Mouse (Mus musculus): ENCODE measurements around the gene Ift22. TPM values are rescaled to one million over a fixed set of nuclear protein-coding genes. Genes with fewer than 3 reads are reported as not detected.

Ift22 gene
- polyA plus RNA-seq, 1 experiment, result 19.6 TPM

DNA sequence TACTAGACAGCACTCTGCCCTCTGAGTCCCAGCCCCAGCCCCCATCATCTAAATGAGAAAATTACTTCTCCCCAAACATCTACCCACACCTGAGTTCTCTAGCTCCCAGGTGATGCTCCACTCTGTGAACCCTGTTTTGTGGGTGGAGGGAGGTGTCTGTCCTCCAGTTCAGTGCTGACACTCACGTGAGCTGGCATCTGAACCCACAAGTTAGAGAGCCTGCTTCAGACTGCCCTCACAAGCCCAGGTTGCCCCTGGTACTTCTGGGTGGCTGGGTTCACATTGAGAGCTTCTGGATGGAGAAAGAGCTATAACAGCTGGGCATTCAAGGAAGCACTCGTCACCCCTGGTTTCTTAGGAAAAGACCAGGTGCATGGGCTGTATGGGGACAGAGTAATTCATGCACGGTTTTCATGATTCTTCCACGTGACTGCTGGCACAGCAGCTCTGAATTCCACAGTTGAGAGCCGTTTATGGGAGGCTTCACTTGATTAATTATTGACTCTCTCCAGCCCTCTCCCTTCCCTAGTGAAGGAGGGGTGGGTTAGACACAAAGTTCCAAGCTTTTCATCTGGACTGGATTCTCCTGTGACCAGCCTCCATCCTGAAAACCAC is 51.1 kb downstream of the Ift22 start:
- no peak for TF ChIP-seq REST (IDR thresholded peaks at IDR 0.05; ENCODE audit: insufficient read depth, insufficient read length)
- no peak for TF ChIP-seq TCF3 (IDR thresholded peaks at IDR 0.05; ENCODE audit: insufficient read length, low read depth)
- no peak for TF ChIP-seq POLR2A (IDR thresholded peaks at IDR 0.05; ENCODE audit: insufficient read length, low read depth)
- no peak for TF ChIP-seq MYOG (IDR thresholded peaks at IDR 0.05; ENCODE audit: control insufficient read depth in 1 of 3, insufficient read depth in 1 of 3, insufficient read length in 2 of 3, low read depth in 2 of 3)
- no peak for TF ChIP-seq TCF12 (IDR thresholded peaks at IDR 0.05; ENCODE audit: insufficient read depth, poor library complexity, severe bottlenecking)
- TF ChIP-seq SRF (IDR thresholded peaks at IDR 0.05; ENCODE audit: control insufficient read depth, insufficient read length, low read depth), result no peak
- no peak for TF ChIP-seq CEBPB (IDR thresholded peaks at IDR 0.05; ENCODE audit: insufficient read depth, poor library complexity, severe bottlenecking)
- no peak for TF ChIP-seq USF1 (IDR thresholded peaks at IDR 0.05; ENCODE audit: low read depth)
- no peak for TF ChIP-seq E2F4 (IDR thresholded peaks at IDR 0.05; ENCODE audit: insufficient read depth)
- TF ChIP-seq MAX (IDR thresholded peaks at IDR 0.05; ENCODE audit: low read depth), result no peak
- TF ChIP-seq MYOD1 (IDR thresholded peaks at IDR 0.05; ENCODE audit: control insufficient read depth in 1 of 3, insufficient read length in 2 of 3, low read depth in 2 of 3), result no peak
- no peak for TF ChIP-seq POLR2AphosphoS2 (IDR thresholded peaks at IDR 0.05; ENCODE audit: insufficient read length, low read depth)
- Histone ChIP-seq H3K27me3 (ENCODE audit: control insufficient read depth, insufficient read depth, insufficient read length) (no peaks in the 10 kb centered on the region), H3K4me3 (no peak overlapping the region), H3ac (ENCODE audit: control insufficient read depth, insufficient read length) (no peak overlapping the region), H3K36me3 (ENCODE audit: control insufficient read depth, insufficient read depth) (no peaks in the 10 kb centered on the region), H3K79me2 (ENCODE audit: control insufficient read depth, insufficient read depth) (peaks cover 19% of the 10 kb centered on the region), H3K4me2 (ENCODE audit: low read depth) (no peak overlapping the region)

DNA sequence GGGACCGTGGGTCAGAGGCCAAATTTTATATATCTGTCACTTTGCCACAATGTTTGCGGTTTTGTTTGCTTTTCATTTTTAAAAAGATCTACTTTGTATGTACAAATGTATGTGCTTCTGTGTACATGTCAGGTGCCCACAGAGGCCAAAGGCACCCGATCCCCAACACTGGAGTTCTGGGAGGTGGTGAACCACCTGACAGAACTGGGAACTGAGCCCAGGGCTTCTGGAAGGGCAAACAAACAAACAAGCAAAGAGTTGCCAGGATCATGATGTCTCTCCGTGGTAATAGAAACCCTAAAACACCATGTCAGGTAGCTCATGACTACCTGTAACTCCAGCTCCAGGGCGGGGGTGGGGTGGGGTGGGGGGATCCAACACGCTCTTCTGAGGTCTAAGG is 52.1 kb downstream of the Ift22 start:
- H3K79me2 ChIP-seq (ENCODE audit: control insufficient read depth, insufficient read depth), result peaks cover 10% of the 10 kb centered on the region
- no peak overlapping the region for H3K4me3 ChIP-seq
- no peak overlapping the region for H3K4me2 ChIP-seq (ENCODE audit: low read depth)
- H3ac ChIP-seq (ENCODE audit: control insufficient read depth, insufficient read length), result no peak overlapping the region
- TF ChIP-seq TCF12 (IDR thresholded peaks at IDR 0.05; ENCODE audit: insufficient read depth, poor library complexity, severe bottlenecking) (no peak), CEBPB (IDR thresholded peaks at IDR 0.05; ENCODE audit: insufficient read depth, poor library complexity, severe bottlenecking) (no peak), MYOD1 (IDR thresholded peaks at IDR 0.05; ENCODE audit: control insufficient read depth in 1 of 3, insufficient read length in 2 of 3, low read depth in 2 of 3) (no peak), E2F4 (IDR thresholded peaks at IDR 0.05; ENCODE audit: insufficient read depth) (no peak), POLR2A (IDR thresholded peaks at IDR 0.05; ENCODE audit: insufficient read length, low read depth) (no peak), SRF (IDR thresholded peaks at IDR 0.05; ENCODE audit: control insufficient read depth, insufficient read length, low read depth) (no peak)
- no peaks in the 10 kb centered on the region for H3K27me3 ChIP-seq (ENCODE audit: control insufficient read depth, insufficient read depth, insufficient read length)
- H3K36me3 ChIP-seq (ENCODE audit: control insufficient read depth, insufficient read depth), result no peaks in the 10 kb centered on the region

DNA sequence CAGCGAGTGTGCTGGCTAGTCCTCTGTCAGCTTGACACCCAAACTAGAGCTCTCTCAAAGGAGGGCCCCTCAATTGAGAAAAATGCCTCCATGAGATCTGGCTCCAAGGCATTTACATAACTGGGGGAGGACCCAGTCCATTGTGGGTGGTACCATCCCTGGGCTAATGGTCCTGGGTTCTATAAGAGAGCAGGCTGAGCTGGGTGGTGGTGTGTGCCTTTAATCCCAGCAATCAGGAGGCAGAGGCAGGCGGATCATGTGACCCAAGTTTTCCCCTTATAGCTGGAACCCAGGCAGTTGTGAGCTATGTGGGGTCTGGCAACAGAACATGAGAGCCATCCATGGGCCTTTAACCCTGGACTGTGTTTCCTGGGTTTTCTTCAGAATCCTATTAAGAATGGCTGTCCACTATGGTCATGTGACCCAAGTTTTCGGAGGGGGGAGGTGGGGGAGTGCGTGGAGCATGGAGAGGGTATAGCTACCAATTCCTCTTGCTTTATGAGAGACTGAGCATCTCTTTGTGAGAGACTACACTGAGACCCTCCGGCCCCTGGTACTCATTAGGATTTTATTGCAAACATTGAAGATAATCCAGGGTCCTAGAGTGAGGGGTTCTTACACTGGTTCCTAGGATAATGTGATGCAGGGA is 53.5 kb downstream of the Ift22 start:
- Histone ChIP-seq H3K79me2 (ENCODE audit: control insufficient read depth, insufficient read depth) (no peaks in the 10 kb centered on the region), H3K4me2 (ENCODE audit: low read depth) (peak overlapping the region; percentile 79), H3K27me3 (ENCODE audit: control insufficient read depth, insufficient read depth, insufficient read length) (no peaks in the 10 kb centered on the region), H3ac (ENCODE audit: control insufficient read depth, insufficient read length) (peak overlapping the region; percentile 23), H3K36me3 (ENCODE audit: control insufficient read depth, insufficient read depth) (no peaks in the 10 kb centered on the region), H3K4me3 (peak overlapping the region; percentile 62)
- TF ChIP-seq USF1 (IDR thresholded peaks at IDR 0.05; ENCODE audit: low read depth), result peak; percentile 65
- no peak for TF ChIP-seq CEBPB (IDR thresholded peaks at IDR 0.05; ENCODE audit: insufficient read depth, poor library complexity, severe bottlenecking)

DNA sequence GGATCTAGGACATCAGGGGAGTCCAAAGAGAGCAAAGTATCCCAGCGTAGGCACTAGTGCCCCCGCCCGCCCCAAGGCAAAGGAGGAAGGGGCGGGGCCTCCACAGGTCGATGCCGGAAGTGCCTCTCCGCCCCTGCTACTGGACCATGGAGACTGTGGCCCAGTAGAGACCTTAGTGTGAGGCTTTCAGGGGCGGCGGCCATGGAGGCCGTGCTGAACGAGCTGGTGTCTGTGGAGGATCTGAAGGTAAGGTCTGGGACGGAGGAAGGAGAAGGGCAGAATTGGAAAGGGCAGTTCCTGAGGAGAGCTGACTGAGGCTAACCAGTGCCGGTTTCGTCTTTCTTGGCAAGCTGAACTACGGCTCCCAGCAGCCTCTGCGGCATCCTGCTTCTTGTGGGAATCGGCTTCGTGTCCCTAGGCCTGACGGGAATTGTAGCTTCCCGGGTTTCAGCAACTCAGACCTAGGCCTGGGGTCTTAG is 54.1 kb downstream of the Ift22 start:
- TF ChIP-seq POLR2AphosphoS2 (IDR thresholded peaks at IDR 0.05; ENCODE audit: insufficient read length, low read depth) (peak; percentile 90), TCF12 (IDR thresholded peaks at IDR 0.05; ENCODE audit: insufficient read depth, poor library complexity, severe bottlenecking) (no peak), USF1 (IDR thresholded peaks at IDR 0.05; ENCODE audit: low read depth) (no peak), REST (IDR thresholded peaks at IDR 0.05; ENCODE audit: insufficient read depth, insufficient read length) (no peak), POLR2A (IDR thresholded peaks at IDR 0.05; ENCODE audit: insufficient read length, low read depth) (peak; percentile 75)
- H3K4me3 ChIP-seq, result peak overlapping the region; percentile 62
- peak overlapping the region; percentile 23 for H3ac ChIP-seq (ENCODE audit: control insufficient read depth, insufficient read length)
- H3K27me3 ChIP-seq (ENCODE audit: control insufficient read depth, insufficient read depth, insufficient read length), result no peaks in the 10 kb centered on the region
- H3K79me2 ChIP-seq (ENCODE audit: control insufficient read depth, insufficient read depth), result no peaks in the 10 kb centered on the region
- H3K4me2 ChIP-seq (ENCODE audit: low read depth), result peak overlapping the region; percentile 90
- no peaks in the 10 kb centered on the region for H3K36me3 ChIP-seq (ENCODE audit: control insufficient read depth, insufficient read depth)

DNA sequence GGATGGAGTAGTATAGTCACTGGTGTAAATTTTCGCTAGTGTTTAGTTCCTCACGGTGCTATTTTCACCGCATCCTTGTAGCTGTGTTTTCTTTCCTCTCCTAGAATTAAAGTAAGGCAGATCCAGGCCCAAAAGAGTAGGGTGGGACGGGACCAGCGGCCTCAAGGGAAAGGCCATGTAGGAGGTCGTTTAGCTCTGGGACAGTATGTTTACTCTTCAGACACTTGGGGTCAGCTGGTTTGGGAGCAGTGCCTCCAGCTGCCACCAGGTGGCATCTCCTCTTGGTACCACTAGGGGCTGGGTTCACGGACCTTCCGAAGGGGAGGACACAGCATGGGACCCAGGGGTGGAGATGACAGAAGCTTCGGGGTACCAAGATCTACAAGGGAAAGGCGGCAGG is 54.6 kb downstream of the Ift22 start:
- Histone ChIP-seq H3K79me2 (ENCODE audit: control insufficient read depth, insufficient read depth) (no peaks in the 10 kb centered on the region), H3K4me2 (ENCODE audit: low read depth) (peak overlapping the region; percentile 90), H3ac (ENCODE audit: control insufficient read depth, insufficient read length) (peak overlapping the region; percentile 23), H3K4me3 (peak overlapping the region; percentile 62), H3K36me3 (ENCODE audit: control insufficient read depth, insufficient read depth) (no peaks in the 10 kb centered on the region), H3K27me3 (ENCODE audit: control insufficient read depth, insufficient read depth, insufficient read length) (no peaks in the 10 kb centered on the region)
- TF ChIP-seq REST (IDR thresholded peaks at IDR 0.05; ENCODE audit: insufficient read depth, insufficient read length) (no peak), POLR2AphosphoS2 (IDR thresholded peaks at IDR 0.05; ENCODE audit: insufficient read length, low read depth) (no peak), CEBPB (IDR thresholded peaks at IDR 0.05; ENCODE audit: insufficient read depth, poor library complexity, severe bottlenecking) (no peak), MYOD1 (IDR thresholded peaks at IDR 0.05; ENCODE audit: control insufficient read depth in 1 of 3, insufficient read length in 2 of 3, low read depth in 2 of 3) (no peak), MYOG (IDR thresholded peaks at IDR 0.05; ENCODE audit: control insufficient read depth in 1 of 3, insufficient read depth in 1 of 3, insufficient read length in 2 of 3, low read depth in 2 of 3) (no peak), MAX (IDR thresholded peaks at IDR 0.05; ENCODE audit: low read depth) (no peak), POLR2A (IDR thresholded peaks at IDR 0.05; ENCODE audit: insufficient read length, low read depth) (no peak), TCF12 (IDR thresholded peaks at IDR 0.05; ENCODE audit: insufficient read depth, poor library complexity, severe bottlenecking) (no peak), E2F4 (IDR thresholded peaks at IDR 0.05; ENCODE audit: insufficient read depth) (no peak), SRF (IDR thresholded peaks at IDR 0.05; ENCODE audit: control insufficient read depth, insufficient read length, low read depth) (no peak), USF1 (IDR thresholded peaks at IDR 0.05; ENCODE audit: low read depth) (no peak), TCF3 (IDR thresholded peaks at IDR 0.05; ENCODE audit: insufficient read length, low read depth) (no peak)
